Mouse (Mus musculus): ENCODE measurements around the gene Nubp2. TPM values are rescaled to one million over a fixed set of nuclear protein-coding genes. Genes with fewer than 3 reads are reported as not detected.

Nubp2 gene
- total and polyA plus RNA-seq, 3 experiments: 70.9 to 124 (median 89.1) TPM

DNA sequence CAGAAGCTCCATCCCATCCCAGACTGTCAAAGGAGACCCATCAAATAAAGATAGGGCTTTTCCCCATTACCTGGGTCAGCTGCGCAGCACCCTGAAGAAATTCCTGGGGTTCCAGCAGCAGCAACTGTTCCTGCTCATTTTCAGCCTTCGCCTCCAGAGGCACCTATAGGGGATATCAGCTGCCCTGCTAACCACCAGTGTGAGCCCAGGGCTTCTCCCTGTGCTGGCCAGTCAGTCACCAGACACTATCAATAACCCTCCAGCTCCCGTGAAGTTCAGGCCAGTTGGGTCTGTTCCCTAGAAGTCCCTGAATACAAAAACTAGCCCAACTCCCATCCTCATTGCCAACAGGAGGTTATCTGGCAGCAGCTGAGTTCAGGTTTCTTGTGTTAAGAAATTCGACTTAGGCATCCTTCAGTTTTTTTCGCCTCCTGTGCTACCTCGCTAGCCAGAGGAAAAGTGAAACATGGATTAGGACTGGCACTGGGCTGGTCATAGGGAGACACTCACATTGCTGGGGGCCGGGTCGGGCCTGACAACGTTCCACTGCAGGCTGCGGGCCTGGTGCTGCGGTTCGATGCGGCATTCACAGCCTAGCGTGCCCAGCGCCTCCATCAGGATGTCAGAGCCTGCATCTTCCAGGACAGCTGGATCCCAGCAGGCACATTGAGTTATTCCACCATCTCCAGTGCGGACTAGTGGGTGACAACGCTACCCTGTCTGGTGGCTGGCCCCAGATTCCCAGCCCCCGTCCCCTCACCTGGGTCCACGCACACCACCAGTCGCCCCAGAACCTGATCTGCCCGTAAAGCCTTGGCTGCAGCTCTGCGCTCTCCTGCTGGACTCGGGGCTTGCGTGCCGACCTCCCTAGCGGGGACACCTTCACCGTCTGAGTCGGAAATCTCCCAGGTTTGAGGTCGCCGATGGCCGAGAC lies 8.2 kb upstream of the Nubp2 start:
- Histone ChIP-seq H3K27ac (ENCODE audit: insufficient read depth, low read depth) (peak overlapping the region; percentile 62), H3K79me2 (replicated peaks; ENCODE audit: control insufficient read depth, extremely low read depth, insufficient read depth, poor library complexity, severe bottlenecking) (peaks cover 15% of the 10 kb centered on the region), H3K4me3 (replicated peaks in 1 of 3; ENCODE audit: low read depth in 2 of 3, low read length in 2 of 3, poor library complexity in 1 of 3) (peak overlapping the region; percentile 83 to 94 (median 92)), H3K4me1 (ENCODE audit: control insufficient read depth in 1 of 2, insufficient read depth in 2 of 2) (peaks cover 17 to 75% of the 10 kb centered on the region in 2 experiments), H3K27me3 (replicated peaks) (no peaks in the 10 kb centered on the region), H3K9me3 (replicated peaks; ENCODE audit: low read length) (no peaks in the 10 kb centered on the region), H3K9ac (ENCODE audit: insufficient read depth, low read depth) (peak overlapping the region; percentile 74), H3K36me3 (replicated peaks in 1 of 2; ENCODE audit: control insufficient read depth in 1 of 2, insufficient read depth in 1 of 2, low read length in 1 of 2) (peaks cover 66 to 72% of the 10 kb centered on the region in 2 experiments), H3K4me2 (ENCODE audit: insufficient read depth, low read depth, poor library complexity, severe bottlenecking) (peak overlapping the region; percentile 91)
- TF ChIP-seq BHLHE40 (IDR thresholded peaks at IDR 0.05; ENCODE audit: low read depth, low read length) (no peak), ZMIZ1 (IDR thresholded peaks at IDR 0.05; ENCODE audit: low read depth, low read length) (no peak), MYC (IDR thresholded peaks at IDR 0.05; ENCODE audit: low read depth, low read length) (no peak), HCFC1 (IDR thresholded peaks at IDR 0.05; ENCODE audit: low read depth, low read length) (no peak), MXI1 (IDR thresholded peaks at IDR 0.05; ENCODE audit: low read depth, low read length) (no peak), ZC3H11A (IDR thresholded peaks at IDR 0.05; ENCODE audit: low read depth, low read length) (no peak)
- in situ Hi-C loops (cut with MboI; ENCODE audit: low pct_ligation_motif_present, low pct_unique_long_range_greater_than_20kb, low sequenced_read_pairs): no loop called here
- dilution Hi-C loops (cut with MboI; ENCODE audit: extremely low pct_ligation_motif_present, extremely low pct_unique_long_range_greater_than_20kb, low sequenced_read_pairs): no loop called here
- DNase-seq (ENCODE audit: extremely low read depth): no peak

DNA sequence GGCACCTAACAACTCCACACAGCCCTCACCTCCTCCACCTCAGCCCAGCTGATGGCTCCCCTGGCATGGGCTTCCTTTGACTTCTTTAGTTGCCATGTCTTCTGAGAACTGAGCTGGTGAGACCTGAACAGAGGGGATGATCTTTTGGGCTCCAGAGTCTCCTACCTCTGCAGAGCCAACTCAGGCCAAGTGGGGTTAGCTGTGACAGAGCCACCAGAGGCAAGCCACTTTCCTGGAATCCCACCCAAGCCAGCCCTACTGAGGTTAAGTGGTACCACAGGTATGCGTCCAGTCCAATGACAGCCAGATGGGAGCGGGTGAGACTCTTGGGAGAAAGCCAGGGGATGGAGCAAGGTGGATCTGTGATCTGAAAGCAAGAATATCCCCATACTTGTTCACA lies 7.1 kb upstream of the Nubp2 start:
- Histone ChIP-seq H3K27ac (ENCODE audit: insufficient read depth, low read depth) (no peak overlapping the region), H3K4me3 (replicated peaks in 1 of 3; ENCODE audit: low read depth in 2 of 3, low read length in 2 of 3, poor library complexity in 1 of 3) (no peak overlapping the region), H3K27me3 (replicated peaks) (no peaks in the 10 kb centered on the region)

DNA sequence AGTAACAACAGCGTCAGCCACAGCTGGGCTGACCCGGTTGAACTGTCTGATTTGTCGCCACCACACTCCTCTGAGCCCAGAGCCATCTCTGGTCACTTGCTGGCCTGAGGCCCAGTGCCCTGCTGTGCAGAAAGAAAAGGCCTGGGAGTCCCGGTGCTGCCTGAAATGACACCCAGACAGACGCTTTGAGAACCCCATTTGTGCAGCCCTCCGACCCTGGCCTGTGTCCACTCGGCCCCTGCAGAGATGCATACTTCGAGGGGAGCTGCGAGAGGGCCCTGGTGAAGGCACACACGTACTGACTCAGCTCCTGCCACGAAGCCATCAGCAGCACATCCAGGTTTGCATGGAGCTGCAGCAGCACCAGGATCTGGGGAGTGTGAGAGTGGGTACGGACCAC lies 6.6 kb upstream of the Nubp2 start:
- peaks cover 14 to 79% of the 10 kb centered on the region in 2 experiments for H3K4me1 ChIP-seq (ENCODE audit: control insufficient read depth in 1 of 2, insufficient read depth in 2 of 2)
- TF ChIP-seq HCFC1 (IDR thresholded peaks at IDR 0.05; ENCODE audit: low read depth, low read length): no peak
- TF ChIP-seq RAD21 (IDR thresholded peaks at IDR 0.05; ENCODE audit: low read depth, low read length): no peak
- no peak for TF ChIP-seq ZKSCAN1 (IDR thresholded peaks at IDR 0.05; ENCODE audit: borderline replicate concordance, low read depth, low read length)
- no peak for TF ChIP-seq MAFK (IDR thresholded peaks at IDR 0.05; ENCODE audit: insufficient replicate concordance, low read length)
- no peak for TF ChIP-seq CHD2 (IDR thresholded peaks at IDR 0.05; ENCODE audit: low read length)
- TF ChIP-seq RCOR1 (conservative IDR thresholded peaks at IDR 0.05; ENCODE audit: low read depth, low read length): no peak
- TF ChIP-seq E2F4 (IDR thresholded peaks at IDR 0.05; ENCODE audit: insufficient replicate concordance, low read depth, low read length): no peak
- no peak for TF ChIP-seq USF2 (conservative IDR thresholded peaks at IDR 0.05; ENCODE audit: low read depth, low read length)
- TF ChIP-seq JUN (IDR thresholded peaks at IDR 0.05; ENCODE audit: insufficient read depth, low read depth, low read length): no peak
- no peak for TF ChIP-seq CHD1 (IDR thresholded peaks at IDR 0.05; ENCODE audit: low read depth, low read length)
- TF ChIP-seq MYC (IDR thresholded peaks at IDR 0.05; ENCODE audit: low read depth, low read length): no peak
- no peak for TF ChIP-seq CTCF (conservative IDR thresholded peaks at IDR 0.05 in 1 of 2, IDR thresholded peaks at IDR 0.05 in 1 of 2; ENCODE audit: low read depth in 2 of 2, low read length in 2 of 2)
- TF ChIP-seq POLR2AphosphoS2 (IDR thresholded peaks at IDR 0.05; ENCODE audit: low read depth, low read length): no peak
- no peak for TF ChIP-seq EP300 (IDR thresholded peaks at IDR 0.05; ENCODE audit: low read length)
- TF ChIP-seq SIN3A (IDR thresholded peaks at IDR 0.05; ENCODE audit: low read length): no peak
- no peak for TF ChIP-seq TBP (conservative IDR thresholded peaks at IDR 0.05; ENCODE audit: low read depth, low read length)
- TF ChIP-seq KAT2A (IDR thresholded peaks at IDR 0.05; ENCODE audit: insufficient replicate concordance, low read length): no peak
- TF ChIP-seq MAZ (IDR thresholded peaks at IDR 0.05; ENCODE audit: low read depth, low read length): no peak
- TF ChIP-seq ELF1 (IDR thresholded peaks at IDR 0.05; ENCODE audit: low read depth, low read length): no peak
- in situ Hi-C loops (cut with MboI; ENCODE audit: low pct_ligation_motif_present, low pct_unique_long_range_greater_than_20kb, low sequenced_read_pairs) (no loop called here), dilution Hi-C loops (cut with MboI; ENCODE audit: extremely low pct_ligation_motif_present, extremely low pct_unique_long_range_greater_than_20kb, low sequenced_read_pairs) (no loop called here)
- peaks cover 15% of the 10 kb centered on the region for H3K79me2 ChIP-seq (replicated peaks; ENCODE audit: control insufficient read depth, extremely low read depth, insufficient read depth, poor library complexity, severe bottlenecking)
- H3K4me2 ChIP-seq (ENCODE audit: insufficient read depth, low read depth, poor library complexity, severe bottlenecking): no peak overlapping the region
- no peaks in the 10 kb centered on the region for H3K9me3 ChIP-seq (replicated peaks; ENCODE audit: low read length)
- H3K27me3 ChIP-seq (replicated peaks): no peaks in the 10 kb centered on the region
- H3K4me3 ChIP-seq (replicated peaks in 1 of 3; ENCODE audit: low read depth in 2 of 3, low read length in 2 of 3, poor library complexity in 1 of 3): no peak overlapping the region
- no peak for DNase-seq (ENCODE audit: extremely low read depth)
- no peak overlapping the region for H3K9ac ChIP-seq (ENCODE audit: insufficient read depth, low read depth)
- peaks cover 51 to 71% of the 10 kb centered on the region in 2 experiments for H3K36me3 ChIP-seq (replicated peaks in 1 of 2; ENCODE audit: control insufficient read depth in 1 of 2, insufficient read depth in 1 of 2, low read length in 1 of 2)
- H3K27ac ChIP-seq (ENCODE audit: insufficient read depth, low read depth): no peak overlapping the region

More for the DNA sequence above, 7.1 kb upstream of the Nubp2 start:
- peaks cover 14 to 78% of the 10 kb centered on the region in 2 experiments for H3K4me1 ChIP-seq (ENCODE audit: control insufficient read depth in 1 of 2, insufficient read depth in 2 of 2)
- H3K9me3 ChIP-seq (replicated peaks; ENCODE audit: low read length): no peaks in the 10 kb centered on the region
- peaks cover 15% of the 10 kb centered on the region for H3K79me2 ChIP-seq (replicated peaks; ENCODE audit: control insufficient read depth, extremely low read depth, insufficient read depth, poor library complexity, severe bottlenecking)
- dilution Hi-C loops (cut with MboI; ENCODE audit: extremely low pct_ligation_motif_present, extremely low pct_unique_long_range_greater_than_20kb, low sequenced_read_pairs): no loop called here
- H3K36me3 ChIP-seq (replicated peaks in 1 of 2; ENCODE audit: control insufficient read depth in 1 of 2, insufficient read depth in 1 of 2, low read length in 1 of 2): peaks cover 56 to 72% of the 10 kb centered on the region in 2 experiments
- DNase-seq (ENCODE audit: extremely low read depth): no peak
- in situ Hi-C loops (cut with MboI; ENCODE audit: low pct_ligation_motif_present, low pct_unique_long_range_greater_than_20kb, low sequenced_read_pairs): no loop called here
- H3K9ac ChIP-seq (ENCODE audit: insufficient read depth, low read depth): no peak overlapping the region
- TF ChIP-seq MAZ (IDR thresholded peaks at IDR 0.05; ENCODE audit: low read depth, low read length): no peak
- H3K4me2 ChIP-seq (ENCODE audit: insufficient read depth, low read depth, poor library complexity, severe bottlenecking): no peak overlapping the region
